Mouse (Mus musculus): ENCODE measurements around the gene Fgfr2. TPM values are rescaled to one million over a fixed set of nuclear protein-coding genes. Genes with fewer than 3 reads are reported as not detected.

Gene Fgfr2
- polyA plus RNA-seq, 1 experiment from 2014 or later = 34.1 TPM

DNA sequence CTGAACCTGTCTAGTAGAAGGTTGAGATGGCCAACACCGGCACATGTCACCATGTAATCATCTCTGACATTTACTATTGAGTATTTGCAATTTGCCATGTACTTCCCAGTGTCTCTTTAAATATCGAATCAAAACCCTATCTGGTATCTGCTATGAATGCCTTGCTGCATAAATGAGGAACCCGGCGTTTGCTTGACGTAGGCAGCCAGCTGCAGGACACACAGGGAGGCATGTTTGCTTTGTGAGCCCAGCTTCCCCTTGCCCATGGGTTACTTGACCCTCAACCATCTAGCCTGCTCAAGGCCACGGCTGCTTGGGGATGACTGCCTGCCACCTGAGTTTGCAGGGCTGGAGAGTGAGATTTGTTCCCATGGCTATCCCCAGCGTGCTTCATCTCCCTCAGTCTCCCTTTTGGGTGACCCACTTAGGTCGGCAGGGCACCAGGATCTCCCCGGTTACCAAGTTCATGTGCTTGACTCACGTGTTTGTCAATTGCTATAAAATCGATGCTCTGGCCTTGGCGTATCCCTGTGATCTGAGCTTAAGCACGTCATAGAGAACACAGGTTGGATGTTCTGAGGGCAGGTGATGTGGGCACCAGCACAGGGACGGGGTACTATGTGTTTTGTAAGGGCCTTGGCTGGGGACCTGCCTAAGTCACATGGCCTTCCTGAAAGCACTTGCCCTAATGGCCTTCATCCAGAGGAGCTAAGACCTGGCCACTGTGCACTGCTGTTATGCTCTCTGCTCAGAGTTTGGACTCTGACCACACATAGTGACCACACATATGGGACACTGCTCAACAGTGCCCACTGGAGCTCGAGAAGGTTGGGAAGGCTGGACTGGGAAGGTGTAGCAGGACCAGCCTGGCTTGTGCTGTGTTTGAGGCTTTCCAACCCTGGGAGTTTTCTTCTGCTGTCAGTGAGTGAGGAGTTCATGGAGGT lies 502.9 kb downstream of the Fgfr2 start:
- H3K4me3 ChIP-seq = no peak overlapping the region
- 86% methylated on average over 15 of the region's 15 CpGs for WGBS
- H3K9ac ChIP-seq = no peak overlapping the region
- H3K4me2 ChIP-seq = no peak overlapping the region
- H3K9me3 ChIP-seq (replicated peaks) = no peaks in the 10 kb centered on the region
- no peak for ATAC-seq (ENCODE audit: insufficient number of reproducible peaks, low FRiP score)
- no peaks in the 10 kb centered on the region for H3K36me3 ChIP-seq
- H3K27me3 ChIP-seq (replicated peaks) = no peaks in the 10 kb centered on the region
- H3K27ac ChIP-seq (ENCODE audit: poor library complexity, severe bottlenecking) = no peak overlapping the region
- peaks cover 10% of the 10 kb centered on the region for H3K4me1 ChIP-seq (replicated peaks)

DNA sequence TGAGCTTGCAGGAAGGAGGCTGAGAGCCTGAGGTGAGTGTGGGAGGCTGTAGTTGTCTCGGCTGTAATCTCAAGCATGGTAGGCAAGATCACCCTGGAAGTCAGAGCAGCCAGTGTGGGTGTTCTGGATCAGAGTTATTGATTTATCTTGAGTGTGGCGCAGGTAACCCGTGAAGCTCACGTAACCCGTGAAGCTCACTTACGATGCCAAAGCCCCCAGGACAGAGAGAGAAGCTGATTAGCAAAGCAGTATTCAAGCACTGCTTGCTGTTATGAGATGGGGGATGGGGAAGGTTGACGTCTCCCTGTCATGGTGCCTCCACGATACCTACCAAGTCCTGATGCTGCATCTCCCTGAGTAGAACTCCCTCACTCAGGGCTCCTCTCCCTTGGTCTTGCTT lies 503.6 kb downstream of the Fgfr2 start:
- H3K9me3 ChIP-seq (replicated peaks) = no peaks in the 10 kb centered on the region
- 87% methylated on average over 8 of the region's 8 CpGs for WGBS

DNA sequence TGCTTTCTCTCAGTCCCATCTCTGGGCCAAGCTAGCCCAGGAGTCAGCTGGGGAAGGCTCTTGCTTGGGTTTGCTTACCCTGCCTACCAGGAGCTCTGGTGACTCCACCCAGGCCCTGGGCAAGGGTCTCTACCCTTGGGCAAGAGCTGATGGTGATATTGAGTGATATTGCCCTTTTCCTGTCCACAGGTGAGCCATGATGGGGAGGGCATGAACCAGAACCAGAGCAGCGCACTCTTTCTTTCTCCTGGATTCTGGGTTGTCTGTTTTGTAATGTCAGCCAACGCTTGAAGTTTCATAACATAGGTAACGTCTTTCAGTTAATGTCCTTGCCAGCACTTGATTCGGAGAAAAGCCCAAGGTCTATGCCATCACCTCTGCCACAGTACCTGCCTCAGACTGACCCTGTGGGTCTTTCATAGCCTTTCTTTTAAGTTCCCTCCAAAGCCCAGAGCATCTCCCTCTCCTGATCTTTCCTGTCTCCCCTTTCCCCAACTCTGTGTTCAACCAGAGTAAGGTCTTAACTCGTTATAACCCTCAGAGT lies 506.1 kb downstream of the Fgfr2 start:
- no peak overlapping the region for H3K27ac ChIP-seq (ENCODE audit: poor library complexity, severe bottlenecking)
- no peak overlapping the region for H3K4me3 ChIP-seq
- no peak overlapping the region for H3K9ac ChIP-seq
- no peaks in the 10 kb centered on the region for H3K36me3 ChIP-seq
- no peaks in the 10 kb centered on the region for H3K9me3 ChIP-seq (replicated peaks)
- no peak for ATAC-seq (ENCODE audit: insufficient number of reproducible peaks, low FRiP score)
- peaks cover 8% of the 10 kb centered on the region for H3K4me1 ChIP-seq (replicated peaks)
- no peak overlapping the region for H3K4me2 ChIP-seq
- no peaks in the 10 kb centered on the region for H3K27me3 ChIP-seq (replicated peaks)
- WGBS = 71% methylated on average over 5 of the region's 5 CpGs

More for the DNA sequence above, 503.6 kb downstream of the Fgfr2 start:
- Histone ChIP-seq H3K36me3 (no peaks in the 10 kb centered on the region), H3K9ac (no peak overlapping the region), H3K4me1 (replicated peaks) (peaks cover 16% of the 10 kb centered on the region), H3K4me3 (no peak overlapping the region), H3K27ac (ENCODE audit: poor library complexity, severe bottlenecking) (no peak overlapping the region), H3K4me2 (no peak overlapping the region), H3K27me3 (replicated peaks) (no peaks in the 10 kb centered on the region)
- no peak for ATAC-seq (ENCODE audit: insufficient number of reproducible peaks, low FRiP score)

DNA sequence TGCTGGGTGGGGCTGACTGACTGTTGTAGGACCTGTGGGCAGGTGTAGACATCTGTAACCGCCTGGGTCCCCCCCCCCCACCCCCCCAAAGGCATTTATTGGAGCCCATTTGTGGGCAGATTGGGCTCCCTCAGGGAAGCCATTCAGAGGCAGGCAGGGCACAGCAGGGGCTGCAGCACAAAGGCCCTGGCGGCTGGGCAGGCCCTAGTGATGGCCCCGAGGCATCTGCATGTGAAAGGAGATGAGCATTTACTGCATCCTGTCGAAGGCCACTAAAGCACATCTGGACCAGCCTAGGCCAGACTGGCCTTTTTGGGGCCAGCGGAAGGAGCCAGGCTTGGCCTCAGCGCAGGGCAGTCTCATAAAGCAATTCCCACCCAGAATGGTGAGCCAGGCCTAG lies 506.8 kb downstream of the Fgfr2 start:
- H3K9me3 ChIP-seq (replicated peaks) = no peaks in the 10 kb centered on the region
- H3K27me3 ChIP-seq (replicated peaks) = no peaks in the 10 kb centered on the region
- no peak for ATAC-seq (ENCODE audit: insufficient number of reproducible peaks, low FRiP score)
- no peak overlapping the region for H3K27ac ChIP-seq (ENCODE audit: poor library complexity, severe bottlenecking)
- H3K36me3 ChIP-seq = no peaks in the 10 kb centered on the region
- H3K4me2 ChIP-seq = no peak overlapping the region
- H3K4me3 ChIP-seq = no peak overlapping the region
- 54% methylated on average over 6 of the region's 6 CpGs for WGBS
- H3K9ac ChIP-seq = no peak overlapping the region
- H3K4me1 ChIP-seq (replicated peaks) = peaks cover 8% of the 10 kb centered on the region

DNA sequence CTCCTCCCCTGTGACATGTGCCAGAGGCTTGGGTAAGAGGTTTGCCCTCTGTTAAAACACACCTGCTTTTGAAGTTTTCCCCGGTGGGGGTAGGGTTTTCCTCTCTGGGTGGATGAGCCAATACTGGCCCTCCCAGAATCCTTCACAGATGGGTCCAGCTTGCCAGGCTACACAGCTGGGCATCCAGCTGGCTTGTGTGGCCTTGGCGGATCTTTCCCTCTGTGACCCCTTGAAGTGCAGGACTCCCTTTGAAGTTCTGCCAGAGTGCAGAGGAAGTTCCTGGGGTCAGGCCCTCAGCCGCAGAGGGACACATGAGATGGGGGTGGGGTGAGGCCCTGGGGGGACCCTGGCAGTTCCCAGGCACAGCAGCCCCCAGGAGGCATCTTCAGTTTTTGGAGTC lies 507.8 kb downstream of the Fgfr2 start:
- Histone ChIP-seq H3K9ac (no peak overlapping the region), H3K36me3 (no peaks in the 10 kb centered on the region), H3K9me3 (replicated peaks) (no peaks in the 10 kb centered on the region), H3K4me3 (no peak overlapping the region), H3K4me2 (no peak overlapping the region), H3K4me1 (replicated peaks) (peaks cover 8% of the 10 kb centered on the region), H3K27me3 (replicated peaks) (no peaks in the 10 kb centered on the region), H3K27ac (ENCODE audit: poor library complexity, severe bottlenecking) (no peak overlapping the region)
- ATAC-seq (ENCODE audit: insufficient number of reproducible peaks, low FRiP score) = no peak
- 30% methylated on average over 3 of the region's 3 CpGs for WGBS

DNA sequence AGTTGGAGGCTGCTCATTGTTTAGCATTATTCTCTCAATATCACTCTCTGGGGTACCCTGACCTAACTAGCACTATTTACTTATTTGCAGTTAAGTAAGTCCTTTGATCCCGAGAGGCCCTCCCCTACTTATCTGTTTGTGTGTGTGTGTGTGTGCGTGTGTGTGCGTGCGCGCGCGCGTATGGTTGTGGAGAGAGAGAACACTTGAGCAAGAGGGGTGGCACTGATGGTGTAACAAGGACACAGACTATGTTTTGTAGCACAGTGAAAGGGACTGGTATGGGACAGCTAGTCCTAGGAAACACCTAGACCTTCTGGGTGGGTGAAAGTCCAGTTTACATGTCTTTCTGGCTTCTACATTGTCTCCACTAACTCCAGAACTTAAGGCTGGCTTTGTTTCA lies 511.6 kb downstream of the Fgfr2 start:
- H3K4me1 ChIP-seq (replicated peaks) = peaks cover 11% of the 10 kb centered on the region
- no peak overlapping the region for H3K27ac ChIP-seq (ENCODE audit: poor library complexity, severe bottlenecking)
- no peaks in the 10 kb centered on the region for H3K36me3 ChIP-seq
- no peak overlapping the region for H3K4me2 ChIP-seq
- H3K9ac ChIP-seq = no peak overlapping the region
- WGBS = 93% methylated on average over 8 of the region's 8 CpGs
- ATAC-seq (ENCODE audit: insufficient number of reproducible peaks, low FRiP score) = no peak
- no peaks in the 10 kb centered on the region for H3K9me3 ChIP-seq (replicated peaks)
- peaks cover 2% of the 10 kb centered on the region; the same call in 1 of the 2 replicates for H3K27me3 ChIP-seq (replicated peaks)
- no peak overlapping the region for H3K4me3 ChIP-seq

DNA sequence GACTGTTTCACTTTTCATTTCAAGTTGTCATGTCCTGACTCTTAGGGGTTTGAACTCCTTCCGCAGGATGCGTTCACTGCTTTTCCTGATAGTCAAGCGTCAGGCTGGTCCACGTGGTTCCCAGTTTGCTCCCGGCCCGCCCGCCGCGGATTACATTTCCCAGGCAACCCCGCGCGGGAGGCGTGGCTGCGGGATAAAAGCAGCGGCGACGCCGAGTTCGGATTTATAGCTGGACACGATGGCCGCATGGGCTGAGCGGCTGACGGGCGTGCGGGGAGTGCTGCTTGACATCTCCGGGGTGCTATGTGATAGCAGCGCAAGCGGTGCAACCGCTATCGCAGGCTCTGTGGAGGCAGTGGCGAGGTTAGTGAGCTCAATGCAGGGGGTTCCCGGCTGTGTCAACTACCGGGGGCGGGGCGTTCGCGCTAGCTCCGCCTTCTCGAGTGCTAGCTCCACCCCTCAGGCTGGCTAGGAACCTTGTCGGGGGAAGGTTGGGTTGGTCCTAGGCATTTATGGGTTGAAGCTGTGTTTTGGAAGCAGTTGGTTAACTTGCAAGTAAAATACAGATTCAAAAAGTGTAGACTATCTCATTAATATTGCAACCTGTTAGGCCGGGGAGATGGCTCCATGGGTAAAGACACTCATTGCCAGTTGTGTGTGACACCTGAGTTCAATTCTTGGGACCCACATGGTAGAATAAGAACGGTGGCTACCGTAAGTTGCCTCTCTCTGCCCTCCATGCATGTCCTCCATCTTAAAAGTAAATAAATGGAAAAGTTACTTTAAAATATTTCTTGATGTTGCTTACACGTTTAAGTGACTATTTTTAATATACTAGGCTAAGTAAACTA lies 512.5 kb downstream of the Fgfr2 start, which contains the start of gene Lhpp:
Gene Lhpp, plus strand, starts transcription at position 171 of the 851 bp plus-strand sequence.
- Histone ChIP-seq H3K9me3 (replicated peaks) (no peaks in the 10 kb centered on the region), H3K27ac (ENCODE audit: poor library complexity, severe bottlenecking) (no peak within 1 kb of the TSS), H3K36me3 (no peaks in the 10 kb centered on the region), H3K4me1 (replicated peaks) (peaks cover 11% of the 10 kb centered on the region), H3K9ac (peak within 1 kb of the TSS; percentile 64), H3K4me2 (peak within 1 kb of the TSS; percentile 75), H3K27me3 (replicated peaks) (peaks cover 10% of the 10 kb centered on the region; the same call in 1 of the 2 replicates), H3K4me3 (peak within 1 kb of the TSS; percentile 61)
- ATAC-seq (ENCODE audit: insufficient number of reproducible peaks, low FRiP score) = peak; percentile 84
- WGBS = 8% methylated on average over 44 of the region's 44 CpGs

DNA sequence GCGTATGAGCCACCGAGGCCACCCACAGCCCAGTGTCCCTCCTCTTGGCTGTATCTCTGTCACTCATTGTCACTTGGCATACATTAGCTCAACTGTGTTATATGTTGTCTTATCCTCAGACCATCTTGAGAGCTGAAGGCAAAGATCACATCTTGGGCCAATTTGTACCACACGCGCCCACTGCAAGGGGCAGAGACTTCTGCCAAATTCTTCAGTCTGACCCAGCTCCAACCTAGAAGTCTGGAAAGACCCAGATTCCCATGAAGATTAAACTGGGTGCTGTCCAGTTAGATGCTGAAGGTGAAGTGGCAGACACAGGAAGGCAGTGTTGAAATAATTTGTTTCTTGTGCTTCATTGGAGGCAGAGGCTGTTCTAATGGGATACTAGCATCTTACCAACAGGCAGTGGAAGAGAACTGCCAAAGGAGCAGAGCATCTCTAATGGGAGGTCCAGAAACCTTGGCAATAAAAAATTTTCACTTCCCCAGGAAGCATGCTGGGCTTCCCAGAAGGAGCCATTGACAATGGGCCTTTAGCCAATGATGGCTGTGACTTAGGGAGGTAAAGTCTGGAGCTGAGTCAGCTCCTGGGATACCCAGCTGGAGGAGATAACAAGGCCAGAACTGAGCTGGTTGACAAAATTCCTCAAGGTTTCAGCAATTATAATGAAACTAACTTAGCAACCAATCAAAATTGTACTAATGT lies 514.7 kb downstream of the Fgfr2 start:
- no peak overlapping the region for H3K4me3 ChIP-seq
- H3K9me3 ChIP-seq (replicated peaks) = no peaks in the 10 kb centered on the region
- 0 out of 2 replicates have a peak, but pooled peaks cover 3% of the 10 kb centered on the region for H3K4me1 ChIP-seq (replicated peaks)
- no peak overlapping the region for H3K4me2 ChIP-seq
- H3K36me3 ChIP-seq = no peaks in the 10 kb centered on the region
- H3K27me3 ChIP-seq (replicated peaks) = peaks cover 16% of the 10 kb centered on the region; the same call in 1 of the 2 replicates
- no peak overlapping the region for H3K9ac ChIP-seq
- H3K27ac ChIP-seq (ENCODE audit: poor library complexity, severe bottlenecking) = no peak overlapping the region
- no peak for ATAC-seq (ENCODE audit: insufficient number of reproducible peaks, low FRiP score)
- 84% methylated on average over 4 of the region's 4 CpGs for WGBS

DNA sequence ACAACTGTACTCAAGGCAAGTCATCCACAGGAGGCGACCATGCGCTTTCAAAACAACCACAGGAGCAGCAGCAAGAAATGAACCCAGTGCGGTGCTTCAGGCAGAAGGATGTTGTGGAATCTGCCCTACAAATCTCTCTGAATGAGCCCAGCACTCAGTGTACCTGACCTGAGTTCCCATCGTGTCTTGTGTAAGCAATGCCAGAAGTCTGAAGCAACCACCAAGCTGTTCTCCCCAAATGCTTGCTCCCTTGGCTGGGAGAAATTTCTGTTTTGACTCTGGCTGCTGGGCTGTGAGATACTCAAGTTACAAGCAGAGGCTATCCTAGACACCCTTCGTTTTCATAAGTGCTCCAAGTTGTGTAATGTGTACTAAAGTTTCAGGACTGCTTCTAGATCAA lies 517.5 kb downstream of the Fgfr2 start:
- no peak for ATAC-seq (ENCODE audit: insufficient number of reproducible peaks, low FRiP score)
- Histone ChIP-seq H3K27ac (ENCODE audit: poor library complexity, severe bottlenecking) (no peak overlapping the region), H3K27me3 (replicated peaks) (peaks cover 43% of the 10 kb centered on the region), H3K9ac (no peak overlapping the region), H3K4me3 (no peak overlapping the region), H3K9me3 (replicated peaks) (no peaks in the 10 kb centered on the region), H3K4me2 (no peak overlapping the region), H3K36me3 (no peaks in the 10 kb centered on the region), H3K4me1 (replicated peaks) (0 out of 2 replicates have a peak, but pooled peaks cover 3% of the 10 kb centered on the region)
- 60% methylated on average over 5 of the region's 5 CpGs for WGBS

DNA sequence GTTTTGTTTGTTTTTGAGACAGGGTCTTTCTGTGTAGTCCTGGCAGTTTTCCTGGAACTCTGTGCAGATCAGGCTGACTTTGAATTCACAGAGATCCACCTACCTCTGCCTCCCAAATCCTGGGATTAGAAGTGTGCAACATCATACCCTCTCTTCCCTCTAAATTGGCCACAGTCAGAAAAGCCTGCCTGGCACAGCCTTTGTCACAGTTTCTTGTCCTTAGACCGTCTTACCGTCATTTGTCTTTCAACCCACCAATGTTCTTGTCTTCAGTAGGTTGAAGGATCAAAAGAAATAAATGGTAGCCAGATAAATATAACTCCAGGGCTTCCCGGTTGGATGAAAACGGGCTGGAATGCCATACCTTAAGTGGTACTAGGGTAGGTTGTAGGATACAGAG lies 518.4 kb downstream of the Fgfr2 start:
- no peak overlapping the region for H3K27ac ChIP-seq (ENCODE audit: poor library complexity, severe bottlenecking)
- 77% methylated on average over 4 of the region's 4 CpGs for WGBS
- H3K4me3 ChIP-seq = no peak overlapping the region
- no peak for ATAC-seq (ENCODE audit: insufficient number of reproducible peaks, low FRiP score)
- peaks cover 53% of the 10 kb centered on the region for H3K27me3 ChIP-seq (replicated peaks)
- peaks cover under 1% of the 10 kb centered on the region; the same call in 1 of the 2 replicates for H3K4me1 ChIP-seq (replicated peaks)
- no peak overlapping the region for H3K9ac ChIP-seq
- no peaks in the 10 kb centered on the region for H3K36me3 ChIP-seq
- H3K4me2 ChIP-seq = no peak overlapping the region
- H3K9me3 ChIP-seq (replicated peaks) = no peaks in the 10 kb centered on the region
